ENCODE assay signal across 10 mouse cellular contexts in the genomic region with DNA sequence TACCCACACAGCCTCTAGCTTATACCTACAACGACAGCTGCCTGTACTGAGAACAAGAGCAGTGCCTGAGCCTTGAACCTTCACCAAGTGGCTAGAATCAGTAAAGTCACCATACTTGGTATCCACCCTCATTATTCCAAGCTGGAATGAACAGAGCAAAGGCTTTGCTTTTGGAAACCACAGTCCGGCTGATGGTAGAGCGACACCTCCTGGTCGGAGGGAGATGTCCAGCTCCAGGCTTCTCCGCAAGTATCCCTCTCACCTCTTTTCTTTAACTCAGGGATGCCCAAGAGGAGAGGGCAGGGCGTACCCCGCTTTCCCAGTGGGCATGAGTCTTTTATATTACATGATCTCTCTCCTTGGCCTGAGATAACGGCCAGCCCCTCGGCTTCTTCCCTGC. TPM values are rescaled to one million over a fixed set of nuclear protein-coding genes. Genes with fewer than 3 reads are reported as not detected.
DNase-seq lines count a peak whose midpoint lies in the region; ATAC-seq and TF ChIP-seq lines count a peak whose summit lies in the region.
"Had no signal": no experiment of that assay in that cellular context is flagged by ENCODE, and none has a peak within 500 bp of the region (broad histone marks: within the 10 kb centered on the region; RNA-seq: fewer than 3 reads in every experiment).

No protein-coding gene starts in this region.

- no peak for TF ChIP-seq EP300 in CH12.LX (IDR thresholded peaks at IDR 0.05; ENCODE audit: low read length)

- H3K79me2 ChIP-seq in CH12.LX (replicated peaks; ENCODE audit: control insufficient read depth, extremely low read depth, insufficient read depth, poor library complexity, severe bottlenecking) = no peaks in the 10 kb centered on the region

- 60% methylated on average over 9 of the region's 9 CpGs for WGBS in intestine, postnatal 0 days
- 52% methylated on average over 9 of the region's 9 CpGs for WGBS in intestine, embryonic 16.5 days
- WGBS in forebrain, embryonic 13.5 days = 51% methylated on average over 9 of the region's 9 CpGs
- WGBS in neural tube, embryonic 15.5 days = 52% methylated on average over 9 of the region's 9 CpGs

- no peak overlapping the region for H3K27ac ChIP-seq in intestine, postnatal 0 days (ENCODE audit: low read depth, low read length)
- H3K27ac ChIP-seq in intestine, embryonic 16.5 days (ENCODE audit: low read length) = no peak overlapping the region
- H3K27ac ChIP-seq in CH12.LX (ENCODE audit: insufficient read depth, low read depth) = no peak overlapping the region
- no peak overlapping the region for H3K27ac ChIP-seq in forebrain, embryonic 13.5 days
- H3K27ac ChIP-seq in neural tube, embryonic 15.5 days (replicated peaks) = no peak overlapping the region

- TF ChIP-seq CTCF in intestine, postnatal 0 days (IDR thresholded peaks at IDR 0.05; ENCODE audit: low read depth) = peak; percentile 83
- peak; percentile 31 to 72; a peak in 3 of 4 replicates for TF ChIP-seq CTCF in CH12.LX (conservative IDR thresholded peaks at IDR 0.05 in 1 of 2, IDR thresholded peaks at IDR 0.05 in 1 of 2; ENCODE audit: low read depth in 2 of 2, low read length in 2 of 2)

- dilution Hi-C loops in CH12.LX (cut with MboI; ENCODE audit: extremely low pct_ligation_motif_present, extremely low pct_unique_long_range_greater_than_20kb, low sequenced_read_pairs) = no loop called here

- DNase-seq in CH12.LX (ENCODE audit: extremely low read depth) = no peak
- peak; percentile 82 for DNase-seq in NIH3T3 (ENCODE audit: low read depth)
- DNase-seq in induced T-regulatory cell, adult 2 months (ENCODE audit: low read depth) = peak; percentile 35
- no peak for DNase-seq in testis, postnatal 10 days (ENCODE audit: low spot score)
- DNase-seq: cerebellum, adult 18-20 months had no signal

- no peaks in the 10 kb centered on the region for H3K36me3 ChIP-seq in intestine, postnatal 0 days (ENCODE audit: control insufficient read depth, insufficient read depth)
- no peaks in the 10 kb centered on the region for H3K36me3 ChIP-seq in intestine, embryonic 16.5 days (ENCODE audit: control insufficient read depth, insufficient read depth, low read length)
- no peaks in the 10 kb centered on the region for H3K36me3 ChIP-seq in CH12.LX (replicated peaks in 1 of 2; ENCODE audit: control insufficient read depth in 1 of 2, insufficient read depth in 1 of 2, low read length in 1 of 2)
- no peaks in the 10 kb centered on the region for H3K36me3 ChIP-seq in forebrain, embryonic 13.5 days (ENCODE audit: poor library complexity, severe bottlenecking)
- H3K36me3 ChIP-seq in neural tube, embryonic 15.5 days = no peaks in the 10 kb centered on the region

- in situ Hi-C loops in CH12.LX (cut with MboI; ENCODE audit: low pct_ligation_motif_present, low pct_unique_long_range_greater_than_20kb, low sequenced_read_pairs) = no loop called here

- no peak overlapping the region for H3K4me3 ChIP-seq in intestine, postnatal 0 days (ENCODE audit: low read depth, low read length)
- H3K4me3 ChIP-seq in intestine, embryonic 16.5 days (ENCODE audit: low read length) = no peak overlapping the region
- H3K4me3 ChIP-seq in CH12.LX (replicated peaks in 1 of 3; ENCODE audit: low read depth in 2 of 3, low read length in 2 of 3, poor library complexity in 1 of 3) = no peak overlapping the region
- H3K4me3 ChIP-seq in forebrain, embryonic 13.5 days = no peak overlapping the region
- no peak overlapping the region for H3K4me3 ChIP-seq in neural tube, embryonic 15.5 days (replicated peaks)

- ATAC-seq in intestine, postnatal 0 days = no peak
- no peak for ATAC-seq in intestine, embryonic 16.5 days
- no peak for ATAC-seq in forebrain, embryonic 13.5 days
- ATAC-seq in neural tube, embryonic 15.5 days (ENCODE audit: low FRiP score) = no peak

- H3K27me3 ChIP-seq in intestine, postnatal 0 days (replicated peaks; ENCODE audit: control insufficient read depth, insufficient read depth, low read length) = no peaks in the 10 kb centered on the region
- H3K27me3 ChIP-seq in intestine, embryonic 16.5 days (replicated peaks; ENCODE audit: control insufficient read depth, insufficient read depth, low read length) = no peaks in the 10 kb centered on the region
- peaks cover 1% of the 10 kb centered on the region for H3K27me3 ChIP-seq in CH12.LX (replicated peaks)
- peaks cover 16% of the 10 kb centered on the region; the same call in 1 of the 2 replicates for H3K27me3 ChIP-seq in forebrain, embryonic 13.5 days
- peaks cover 8% of the 10 kb centered on the region; the same call in 1 of the 2 replicates for H3K27me3 ChIP-seq in neural tube, embryonic 15.5 days (replicated peaks)

- H3K4me1 ChIP-seq in intestine, postnatal 0 days (replicated peaks; ENCODE audit: control insufficient read depth, insufficient read depth, low read length) = peaks cover 8% of the 10 kb centered on the region; the same call in 1 of the 2 replicates
- peaks cover 12% of the 10 kb centered on the region for H3K4me1 ChIP-seq in intestine, embryonic 16.5 days (ENCODE audit: control insufficient read depth, insufficient read depth, low read length)
- H3K4me1 ChIP-seq in CH12.LX (ENCODE audit: control insufficient read depth in 1 of 2, insufficient read depth in 2 of 2) = peaks cover 4 to 22% of the 10 kb centered on the region in 2 experiments; a peak in 3 of 4 replicates
- H3K4me1 ChIP-seq in forebrain, embryonic 13.5 days = peaks cover 12% of the 10 kb centered on the region
- H3K4me1 ChIP-seq in neural tube, embryonic 15.5 days = peaks cover 19% of the 10 kb centered on the region

- H3K9me3 ChIP-seq in intestine, postnatal 0 days (ENCODE audit: control insufficient read depth) = no peaks in the 10 kb centered on the region
- H3K9me3 ChIP-seq in intestine, embryonic 16.5 days (ENCODE audit: control insufficient read depth, low read length) = no peaks in the 10 kb centered on the region
- H3K9me3 ChIP-seq in CH12.LX (replicated peaks; ENCODE audit: low read length) = no peaks in the 10 kb centered on the region
- no peaks in the 10 kb centered on the region for H3K9me3 ChIP-seq in forebrain, embryonic 13.5 days (replicated peaks)
- H3K9me3 ChIP-seq in neural tube, embryonic 15.5 days (replicated peaks) = no peaks in the 10 kb centered on the region

- no peak for TF ChIP-seq POLR2A in CH12.LX (IDR thresholded peaks at IDR 0.05; ENCODE audit: low read depth, low read length)

- peak; percentile 64 for TF ChIP-seq RAD21 in CH12.LX (IDR thresholded peaks at IDR 0.05; ENCODE audit: low read depth, low read length)

- H3K9ac ChIP-seq in intestine, postnatal 0 days (ENCODE audit: low read depth, low read length) = no peak overlapping the region
- H3K9ac ChIP-seq in intestine, embryonic 16.5 days (ENCODE audit: low read depth, low read length) = no peak overlapping the region
- no peak overlapping the region for H3K9ac ChIP-seq in CH12.LX (ENCODE audit: insufficient read depth, low read depth)
- H3K9ac ChIP-seq in forebrain, embryonic 13.5 days = no peak overlapping the region
- no peak overlapping the region for H3K9ac ChIP-seq in neural tube, embryonic 15.5 days (replicated peaks)

- no peak overlapping the region for H3K4me2 ChIP-seq in intestine, postnatal 0 days (replicated peaks; ENCODE audit: low read depth)
- H3K4me2 ChIP-seq in intestine, embryonic 16.5 days (ENCODE audit: low read depth, low read length) = no peak overlapping the region
- no peak overlapping the region for H3K4me2 ChIP-seq in CH12.LX (ENCODE audit: insufficient read depth, low read depth, poor library complexity, severe bottlenecking)
- no peak overlapping the region for H3K4me2 ChIP-seq in forebrain, embryonic 13.5 days
- H3K4me2 ChIP-seq in neural tube, embryonic 15.5 days = no peak overlapping the region

RNA-seq across cellular contexts. Expression of a gene that starts 6.1 kb away (rescaled TPM):
- not detected in 2 replicates for polyA plus RNA-seq in intestine, postnatal 0 days (2015; fragmentation: Nextera tagmentation; extraction: Ambion mirVana)
- polyA plus RNA-seq in intestine, embryonic 16.5 days (2015; fragmentation: Nextera tagmentation; extraction: Ambion mirVana) = not detected in 2 replicates
- not detected in 2 replicates for total RNA-seq in CH12.LX (2012; rRNA removed)
- not detected in 2 replicates for total RNA-seq in CH12.LX (2014; rRNA removed)
- not detected in 2 replicates for polyA plus RNA-seq in CH12.LX (2012; ENCODE audit: insufficient read length, low read depth)
- not detected in 2 replicates for polyA plus RNA-seq in forebrain, embryonic 13.5 days (2015; fragmentation: Nextera tagmentation; extraction: Ambion mirVana)
- 0.27 and 0.58 TPM in 2 replicates for polyA plus RNA-seq in neural tube, embryonic 15.5 days (2015; fragmentation: Nextera tagmentation; extraction: Ambion mirVana)
- polyA plus RNA-seq: heart, embryonic 14.5 days had no signal

RNA-seq across cellular contexts. Expression of a gene that starts 9.3 kb away (rescaled TPM):
- 4.7 and 8.0 TPM in 2 replicates for polyA plus RNA-seq in intestine, postnatal 0 days (2015; fragmentation: Nextera tagmentation; extraction: Ambion mirVana)
- 5.3 and 6.6 TPM in 2 replicates for polyA plus RNA-seq in intestine, embryonic 16.5 days (2015; fragmentation: Nextera tagmentation; extraction: Ambion mirVana)
- total RNA-seq in CH12.LX (2012; rRNA removed) (0.04 TPM in 1 of 2 replicates, not detected in the other), CH12.LX (2014; rRNA removed) (not detected in 2 replicates)
- polyA plus RNA-seq in CH12.LX (2012; ENCODE audit: insufficient read length, low read depth) = not detected in 2 replicates
- not detected in 2 replicates for polyA plus RNA-seq in forebrain, embryonic 13.5 days (2015; fragmentation: Nextera tagmentation; extraction: Ambion mirVana)
- polyA plus RNA-seq in neural tube, embryonic 15.5 days (2015; fragmentation: Nextera tagmentation; extraction: Ambion mirVana) = 0.31 and 1.0 TPM in 2 replicates

RNA-seq across cellular contexts. Expression of a gene that starts 14.0 kb away (rescaled TPM):
- polyA plus RNA-seq in intestine, postnatal 0 days (2015; fragmentation: Nextera tagmentation; extraction: Ambion mirVana) = not detected in 2 replicates
- 0.24 TPM in 1 of 2 replicates, not detected in the other for polyA plus RNA-seq in intestine, embryonic 16.5 days (2015; fragmentation: Nextera tagmentation; extraction: Ambion mirVana)
- total RNA-seq in CH12.LX (2012; rRNA removed) = 0.51 and 1.1 TPM in 2 replicates
- 0.08 TPM in 2 replicates for total RNA-seq in CH12.LX (2014; rRNA removed)
- 0.24 and 0.42 TPM in 2 replicates for polyA plus RNA-seq in CH12.LX (2012; ENCODE audit: insufficient read length, low read depth)
- polyA plus RNA-seq in forebrain, embryonic 13.5 days (2015; fragmentation: Nextera tagmentation; extraction: Ambion mirVana) = not detected in 2 replicates
- polyA plus RNA-seq in neural tube, embryonic 15.5 days (2015; fragmentation: Nextera tagmentation; extraction: Ambion mirVana) = 0.27 TPM in 1 of 2 replicates, not detected in the other

RNA-seq across cellular contexts. Expression of a gene that starts 14.6 kb away (rescaled TPM):
- polyA plus RNA-seq in intestine, postnatal 0 days (2015; fragmentation: Nextera tagmentation; extraction: Ambion mirVana) = 9.7 and 9.8 TPM in 2 replicates
- polyA plus RNA-seq in intestine, embryonic 16.5 days (2015; fragmentation: Nextera tagmentation; extraction: Ambion mirVana) = 21.5 and 27.2 TPM in 2 replicates
- 45.3 and 47.6 TPM in 2 replicates for total RNA-seq in CH12.LX (2012; rRNA removed)
- 20.4 and 21.4 TPM in 2 replicates for total RNA-seq in CH12.LX (2014; rRNA removed)
- polyA plus RNA-seq in CH12.LX (2012; ENCODE audit: insufficient read length, low read depth) = 49.7 and 51.2 TPM in 2 replicates
- 60.9 and 63.7 TPM in 2 replicates for polyA plus RNA-seq in forebrain, embryonic 13.5 days (2015; fragmentation: Nextera tagmentation; extraction: Ambion mirVana)
- 34.8 and 34.9 TPM in 2 replicates for polyA plus RNA-seq in neural tube, embryonic 15.5 days (2015; fragmentation: Nextera tagmentation; extraction: Ambion mirVana)

RNA-seq across cellular contexts. Expression of a gene that starts 31.3 kb away (rescaled TPM):
- 0.14 TPM in 1 of 2 replicates, not detected in the other for polyA plus RNA-seq in intestine, postnatal 0 days (2015; fragmentation: Nextera tagmentation; extraction: Ambion mirVana)
- 0.13 and 0.15 TPM in 2 replicates for polyA plus RNA-seq in intestine, embryonic 16.5 days (2015; fragmentation: Nextera tagmentation; extraction: Ambion mirVana)
- total RNA-seq in CH12.LX (2012; rRNA removed) = not detected in 2 replicates
- total RNA-seq in CH12.LX (2014; rRNA removed) = not detected in 2 replicates
- not detected in 2 replicates for polyA plus RNA-seq in CH12.LX (2012; ENCODE audit: insufficient read length, low read depth)
- polyA plus RNA-seq in forebrain, embryonic 13.5 days (2015; fragmentation: Nextera tagmentation; extraction: Ambion mirVana) = 0.10 TPM in 1 of 2 replicates, not detected in the other
- polyA plus RNA-seq in neural tube, embryonic 15.5 days (2015; fragmentation: Nextera tagmentation; extraction: Ambion mirVana) = 0.33 TPM in 1 of 2 replicates, not detected in the other
- polyA plus RNA-seq: heart, embryonic 14.5 days had no signal

Comparison
In these comparisons a context has a peak if more than half of its experiments do, and no peak if none do; other contexts are left out.
1. DNase-seq: peak in NIH3T3 (single experiment) and induced T-regulatory cell, adult 2 months (single experiment); none in CH12.LX (single experiment) and testis, postnatal 10 days (single experiment).